Mouse (Mus musculus) Patski (cell line): ENCODE results near the gene Gm17949. TPM values are rescaled to one million over a fixed set of nuclear protein-coding genes. Genes with fewer than 3 reads are reported as not detected.
"Not testable (repeated sequence)": the region's sequence is repeated elsewhere in the genome, so short reads cannot be mapped to it uniquely, and the experiment has no call there.

Experiments used
- ATAC-seq: fragments of 100-300 bp; one replicate; pipeline ENCODE4 v1.8.0; 2021
- CTCF ChIA-PET: fragments of 350-600 bp; sonication (Branson Sonifier 250); formaldehyde crosslinking; loops from one replicate; lab custom pipeline; 2022; ENCODE audit warnings: inconsistent platforms; lab: Charles Lee
- POLR2A ChIA-PET: fragments of 350-600 bp; sonication (Branson Sonifier 250); formaldehyde crosslinking; loops from one replicate; lab custom pipeline; 2022; ENCODE audit warnings: antibody characterized with exemption, inconsistent platforms; lab: Charles Lee
- DNase-seq: peaks from one replicate; pipeline ENCODE4 v3.0.0-alpha.2; 2011; ENCODE audit warnings: low read depth, low spot score
- H3K27me3 ChIP-seq: fragments of 371-371 bp; one replicate; pipeline ENCODE4 v1.5.1; 2021
- CTCF ChIP-seq: fragments of 100-300 bp; IDR thresholded peaks from one replicate; pipeline ENCODE4 v1.5.1; 2021
- in situ Hi-C: fragments of 300-500 bp; cut with MboI; formaldehyde crosslinking; loops from 3 replicates; pipeline ENCODE4 v1.11.1; 2018; ENCODE audit warnings: low pct_unique_long_range_greater_than_20kb, mixed read lengths
- polyA plus RNA-seq: library from polyadenylated mRNA; unstranded; gene quantifications from one replicate; pipeline ENCODE4 v1.2.3, GENCODE M21; 2021

Gene Gm17949
- polyA plus RNA-seq, 1 experiment from 2014 or later, result not detected

GRCm38 (mm10) chr17:57038978-57039377 is 27.7 kb downstream of the Gm17949 start:
- ATAC-seq (no peak), DNase-seq (no peak)
- POLR2A ChIA-PET, result no interaction called here
- TF ChIP-seq CTCF, result no peak
- CTCF ChIA-PET, result interaction anchor here (1.2 kb wide), 1 partner anchor 10 kb away, joined by 6 read pairs; no protein-coding TSS in a partner anchor
- no peaks in the 10 kb centered on the region for H3K27me3 ChIP-seq
- in situ Hi-C loops, result no loop called here

DNA sequence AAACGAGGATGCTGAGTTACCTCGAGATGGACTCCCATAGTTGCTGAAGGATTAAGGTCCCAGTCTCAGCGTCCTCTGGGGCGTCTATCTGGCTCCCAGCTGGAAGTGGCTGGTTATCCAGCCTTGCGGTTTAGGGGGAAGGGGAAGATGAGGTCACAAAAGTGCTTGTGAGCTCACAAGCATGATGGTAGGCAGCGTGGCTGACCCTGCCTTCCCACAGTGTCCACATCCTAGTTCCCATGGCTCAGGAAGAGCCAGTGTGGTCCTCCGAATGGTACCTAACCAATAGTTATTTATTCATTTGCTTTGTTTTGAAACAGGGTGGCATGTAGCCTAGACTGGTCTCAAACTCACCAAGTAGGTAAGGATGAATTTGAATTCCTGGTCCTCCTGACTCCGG is 30.3 kb downstream of the Gm17949 start, which contains the start of gene Slc25a41:
TSS of gene Slc25a41 (minus strand) at position 101 of the 400 bp plus-strand sequence.
- no peak for ATAC-seq
- in situ Hi-C loops, result no loop called here
- POLR2A ChIA-PET, result no interaction called here
- no peak for TF ChIP-seq CTCF
- DNase-seq, result no peak
- CTCF ChIA-PET, result no interaction called here
- H3K27me3 ChIP-seq, result no peaks in the 10 kb centered on the region

DNA sequence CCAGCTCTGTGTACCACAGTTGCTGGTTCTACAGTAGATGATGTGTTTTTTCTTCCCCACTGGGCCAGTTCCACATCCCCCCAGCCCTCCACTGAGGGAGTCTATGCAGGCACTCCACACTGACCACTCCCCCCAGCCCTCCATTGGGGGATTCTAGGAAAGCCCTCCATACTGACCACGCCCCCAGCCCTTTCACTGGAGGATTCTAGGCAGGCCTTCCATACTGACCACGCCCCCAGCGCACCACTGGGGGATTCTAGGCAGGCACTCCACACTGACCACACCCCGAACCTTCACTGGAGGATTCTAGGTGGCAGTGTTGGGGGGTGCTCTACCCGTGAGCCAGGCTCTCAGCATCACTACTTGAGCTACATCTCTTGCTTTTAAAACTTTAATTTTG is 36.1 kb downstream of the Gm17949 start:
- ChIA-PET POLR2A (no interaction called here), CTCF (no interaction called here)
- ATAC-seq (no peak), DNase-seq (no peak)
- no peak for TF ChIP-seq CTCF
- in situ Hi-C loops, result no loop called here
- H3K27me3 ChIP-seq, result no peaks in the 10 kb centered on the region

DNA sequence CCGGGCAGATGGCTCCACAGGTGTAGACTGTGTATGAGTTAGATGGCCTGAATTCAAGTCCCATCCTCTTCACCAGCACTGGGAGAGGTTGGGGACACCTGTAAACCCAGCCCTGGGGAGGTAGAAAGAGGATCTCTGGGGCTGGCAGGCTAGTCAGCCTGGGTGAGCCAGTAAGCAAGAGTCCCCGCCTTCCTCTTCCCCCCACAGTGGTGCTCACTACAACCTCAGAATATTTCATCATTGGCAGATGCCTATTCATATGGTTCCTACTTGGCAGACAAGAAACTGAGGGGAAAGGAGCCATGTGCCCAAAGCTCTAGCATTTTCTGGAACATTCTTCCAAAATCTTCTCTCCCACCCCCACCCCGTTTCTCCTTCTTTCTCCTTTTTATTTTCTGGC is 37.5 kb downstream of the Gm17949 start:
- in situ Hi-C loops, result no loop called here
- ATAC-seq, result no peak
- POLR2A ChIA-PET, result no interaction called here
- CTCF ChIA-PET, result interaction anchor here (1.3 kb wide), 1 partner anchor 9 kb away, joined by 6 read pairs; no protein-coding TSS in a partner anchor
- H3K27me3 ChIP-seq, result no peaks in the 10 kb centered on the region
- DNase-seq, result no peak
- no peak for TF ChIP-seq CTCF

DNA sequence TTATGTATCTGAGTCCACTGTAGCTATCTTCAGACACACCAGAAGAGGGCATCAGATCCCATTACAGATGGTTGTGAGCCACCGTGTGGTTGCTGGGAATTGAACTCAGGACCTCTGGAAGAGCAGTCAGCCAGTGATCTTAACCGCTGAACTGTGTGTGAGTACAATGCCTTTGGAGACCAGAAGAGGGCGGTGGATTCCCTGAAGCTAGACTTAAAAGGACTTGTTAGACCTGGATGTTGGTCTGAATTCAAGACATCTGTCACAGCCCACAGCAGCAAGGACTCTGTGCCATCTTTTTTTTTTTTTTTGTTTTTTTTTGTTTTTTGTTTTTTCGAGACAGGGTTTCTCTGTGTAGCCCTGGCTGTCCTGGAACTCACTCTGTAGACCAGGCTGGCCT is 40.4 kb downstream of the Gm17949 start:
- DNase-seq, in situ Hi-C loops, POLR2A ChIA-PET, H3K27me3 ChIP-seq, ATAC-seq: not testable (repeated sequence)
- CTCF ChIA-PET, result interaction anchor here (0.7 kb wide), 1 partner anchor 174 kb away, joined by 4 read pairs; no protein-coding TSS in a partner anchor

DNA sequence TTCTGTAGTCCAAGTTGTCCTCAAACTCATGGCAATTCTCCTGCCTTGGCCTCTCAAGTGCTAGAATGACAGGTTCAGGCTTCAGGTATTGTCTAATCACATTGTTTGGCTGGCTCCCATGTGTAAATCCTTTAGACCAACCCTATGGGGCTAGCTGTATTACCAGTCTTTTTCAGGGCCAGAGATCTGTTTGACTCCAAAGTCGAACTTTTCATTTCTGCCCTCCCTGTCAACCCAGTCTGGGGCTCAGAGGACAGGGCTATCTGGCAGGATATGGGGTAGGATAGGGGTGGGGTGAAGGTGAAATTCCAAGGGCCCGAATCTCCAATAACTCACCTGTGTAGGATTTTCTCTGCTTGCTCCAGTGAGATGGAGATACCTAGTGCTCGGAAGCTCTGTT is 45.0 kb downstream of the Gm17949 start:
- DNase-seq (no peak), ATAC-seq (no peak)
- no peaks in the 10 kb centered on the region for H3K27me3 ChIP-seq
- in situ Hi-C loops, result no loop called here
- no peak for TF ChIP-seq CTCF
- POLR2A ChIA-PET, result interaction anchor here (0.7 to 1.0 kb wide), 2 partner anchors 26 to 236 kb away, joined by 4 to 5 read pairs; no protein-coding TSS in a partner anchor
- CTCF ChIA-PET, result interaction anchor here (1.5 kb wide), 1 partner anchor 25 kb away, joined by 3 read pairs; the partner anchor contains the start of gene Khsrp

GRCm38 (mm10) chr17:57058891-57059485 is 47.7 kb downstream of the Gm17949 start, which contains the start of gene Crb3:
Gene Crb3, plus strand, starts transcription at chr17:57059105.
- DNase-seq (no peak), ATAC-seq (no peak)
- POLR2A ChIA-PET, result no interaction called here

DNA sequence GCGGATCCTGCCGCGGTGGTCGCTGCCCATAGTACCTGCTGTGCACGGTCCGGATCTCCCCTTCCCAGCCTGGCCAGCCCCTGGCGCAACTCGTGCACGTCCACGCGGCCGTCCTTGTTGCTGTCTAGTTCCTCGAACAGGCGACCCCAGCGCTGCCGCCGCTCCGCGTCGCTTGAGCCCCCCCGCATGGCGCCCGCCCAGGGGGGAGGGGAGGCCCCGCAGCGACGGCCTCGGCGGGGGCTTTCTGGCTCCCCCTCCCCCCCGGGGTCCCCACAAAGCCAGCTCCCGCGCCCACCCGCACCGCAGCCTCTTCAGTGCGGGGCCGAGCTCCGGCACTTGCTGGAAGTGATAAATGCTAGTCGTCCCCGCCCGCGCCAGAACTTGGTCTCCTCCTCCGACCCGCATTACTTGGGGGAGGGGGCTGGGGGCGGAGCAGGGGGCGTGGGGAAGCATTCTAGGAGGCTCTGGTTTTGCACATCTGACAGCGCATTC is 48.3 kb downstream of the Gm17949 start, which contains the start of gene Slc25a23:
TSS of gene Slc25a23 (minus strand) at position 378 of the 492 bp plus-strand sequence.
- ATAC-seq (peak; percentile 50), DNase-seq (peak; percentile 30)
- TF ChIP-seq CTCF, result no peak
- no peaks in the 10 kb centered on the region for H3K27me3 ChIP-seq
- POLR2A ChIA-PET, result no interaction called here
- CTCF ChIA-PET, result no interaction called here
- in situ Hi-C loops, result no loop called here

More at GRCm38 (mm10) chr17:57058891-57059485, 47.7 kb downstream of the Gm17949 start, which contains the start of gene Crb3:
- in situ Hi-C loops, result no loop called here
- no peak for TF ChIP-seq CTCF
- no peaks in the 10 kb centered on the region for H3K27me3 ChIP-seq
- CTCF ChIA-PET, result no interaction called here

- in situ Hi-C loops, result loop anchor here (5.0 kb wide), 1 partner anchor 63 kb away; the partner anchor contains the start of gene Alkbh7
- no peaks in the 10 kb centered on the region for H3K27me3 ChIP-seq
- no peak for TF ChIP-seq CTCF
- ATAC-seq (peak; percentile 88), DNase-seq (peak; percentile 73)
- ChIA-PET CTCF (interaction anchor here (1.1 kb wide), 3 partner anchors 11 to 216 kb away, joined by 3 to 5 read pairs (median 3); partner anchors contain the start of gene Khsrp), POLR2A (no interaction called here)
Measured at GRCm38 (mm10) chr17:57060231-57060801, 49.0 kb downstream of the Gm17949 start.

GRCm38 (mm10) chr17:57061069-57061468 is 49.8 kb downstream of the Gm17949 start:
- no peak for TF ChIP-seq CTCF
- CTCF ChIA-PET, result interaction anchor here (1.1 kb wide), 3 partner anchors 10 to 215 kb away, joined by 3 to 5 read pairs (median 3); partner anchors contain the start of gene Khsrp
- POLR2A ChIA-PET, result no interaction called here
- DNase-seq, result no peak
- in situ Hi-C loops, result loop anchor here (5.0 kb wide), 1 partner anchor 64 kb away; the partner anchor contains the start of gene Alkbh7
- no peak for ATAC-seq
- H3K27me3 ChIP-seq, result no peaks in the 10 kb centered on the region
